Mouse (Mus musculus) lung, postnatal 0 days (tissue): ENCODE results near the gene Krt34.

Experiments
- CTCF ChIP-seq: IDR thresholded peaks from 2 replicates; pipeline ENCODE4 v1.5.1; 2016; ENCODE audit warnings: antibody characterized with exemption, mild to moderate bottlenecking
- EP300 ChIP-seq: IDR thresholded peaks from 2 replicates; pipeline ENCODE4 v1.6.1; 2016; ENCODE audit warnings: antibody characterized with exemption, mild to moderate bottlenecking, control low read depth

DNA sequence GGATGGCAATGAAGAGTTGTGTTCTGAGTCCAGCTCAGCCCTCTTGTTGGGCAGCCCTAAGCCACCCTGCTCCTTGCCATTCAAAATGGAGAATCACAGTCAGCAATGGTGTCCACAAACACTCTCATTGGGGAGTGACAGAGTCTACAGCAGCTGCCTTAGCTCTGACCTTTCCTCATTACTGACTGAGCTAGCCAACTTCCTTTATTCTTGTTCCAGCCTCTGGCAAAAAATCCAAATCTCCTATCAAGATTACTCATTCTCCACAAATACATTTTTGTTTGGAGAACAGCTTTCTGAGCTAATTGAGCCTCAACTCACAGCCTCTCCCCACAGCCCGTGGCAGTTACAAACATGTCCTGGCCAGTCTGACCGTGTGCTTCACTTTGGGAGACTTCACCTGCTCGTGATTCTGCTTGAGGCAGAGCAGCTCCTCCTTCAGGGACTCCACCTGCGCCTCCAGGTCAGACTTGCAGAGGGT, 27.6 kb downstream of the Krt34 start:
- TF ChIP-seq CTCF (no peak), EP300 (no peak; the same call in 1 of the 2 replicates)
